Mouse (Mus musculus) E14TG2a.4 (cell line): Measurements from ENCODE around the gene Tmem115.

Source experiments
- CTCF ChIP-seq: conservative IDR thresholded peaks from 2 replicates; pipeline ENCODE4 v1.5.1; 2014; ENCODE audit warnings: low read length
- NANOG ChIP-seq: IDR thresholded peaks from 2 replicates; pipeline ENCODE4 v1.6.1; 2014; ENCODE audit warnings: borderline replicate concordance, low read length, mixed read lengths

DNA sequence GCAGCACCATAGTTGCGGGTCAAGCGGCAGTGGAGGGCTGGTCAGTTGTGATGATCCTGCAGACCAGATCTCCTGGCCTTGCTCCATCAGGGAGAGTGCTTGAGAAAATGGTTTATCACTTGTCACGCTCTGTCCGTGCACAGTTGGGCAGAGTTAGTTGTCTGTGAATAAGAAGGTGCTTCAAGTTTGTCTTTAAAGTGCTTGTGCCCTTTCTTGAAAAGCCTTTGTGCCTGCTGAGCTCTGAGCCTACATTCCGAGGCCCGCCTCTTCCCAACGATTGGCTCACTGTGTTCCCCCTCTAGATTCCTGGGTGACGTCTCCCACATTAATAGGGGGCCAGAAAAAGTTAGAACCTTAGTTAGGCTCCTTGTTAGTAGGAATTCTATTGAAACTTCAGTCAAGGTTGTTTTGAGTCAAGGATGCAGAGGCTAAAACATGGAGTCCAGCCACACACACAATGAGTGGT lies 18.2 kb downstream of the Tmem115 start:
- TF ChIP-seq CTCF (no peak), NANOG (no peak)
